Mouse (Mus musculus) thymus, postnatal 36 days (tissue): Measurements from ENCODE around the gene Mbl2.
"Not testable (repeated sequence)": the region's sequence is repeated elsewhere in the genome, so short reads cannot be mapped to it uniquely, and the experiment has no call there.

Experiments
- DNase-seq, 2 experiments: peaks; one replicate each; pipeline ENCODE4 v3.0.0; 2022; ENCODE audit warnings: mixed read lengths in 2 of 2

Gene Mbl2

GRCm38 (mm10) chr19:30232691-30233090 is at the start of gene Mbl2:
TSS of gene Mbl2 (plus strand) at chr19:30232942.
- DNase-seq, result no peak

GRCm38 (mm10) chr19:30185536-30185935 is 47.2 kb upstream of the Mbl2 start:
- DNase-seq, result no peak

GRCm38 (mm10) chr19:30187232-30187631 is 45.5 kb upstream of the Mbl2 start:
- DNase-seq, result no peak

GRCm38 (mm10) chr19:30194999-30195398 is 37.7 kb upstream of the Mbl2 start:
- DNase-seq, result no peak

- DNase-seq, result no peak
These were observed 30.6 kb upstream of the Mbl2 start for GRCm38 (mm10) chr19:30202177-30202576.

GRCm38 (mm10) chr19:30205159-30205816 is 27.5 kb upstream of the Mbl2 start:
- peak in 1 of 2 experiments; percentile 3 for DNase-seq

GRCm38 (mm10) chr19:30205874-30206273 is 26.9 kb upstream of the Mbl2 start:
- DNase-seq, result no peak

GRCm38 (mm10) chr19:30206981-30207380 is 25.8 kb upstream of the Mbl2 start:
- no peak for DNase-seq

- DNase-seq, result not testable (repeated sequence)
These were observed 23.7 kb upstream of the Mbl2 start for GRCm38 (mm10) chr19:30209006-30209405.

GRCm38 (mm10) chr19:30214026-30214425 is 18.7 kb upstream of the Mbl2 start:
- no peak for DNase-seq

- not testable (repeated sequence) for DNase-seq
These were observed 17.0 kb upstream of the Mbl2 start for GRCm38 (mm10) chr19:30215736-30216135.

- DNase-seq, result no peak
These were observed 16.6 kb upstream of the Mbl2 start for GRCm38 (mm10) chr19:30216186-30216585.

GRCm38 (mm10) chr19:30217335-30217734 is 15.4 kb upstream of the Mbl2 start:
- peak; percentile 14 to 20 for DNase-seq

- not testable (repeated sequence) for DNase-seq
These were observed 10.1 kb upstream of the Mbl2 start for GRCm38 (mm10) chr19:30222593-30222992.

- no peak for DNase-seq
These were observed 3.3 kb upstream of the Mbl2 start for GRCm38 (mm10) chr19:30229477-30229876.

- no peak for DNase-seq
These were observed 1.7 kb downstream of the Mbl2 start for GRCm38 (mm10) chr19:30234416-30234815.

GRCm38 (mm10) chr19:30247359-30247758 is 14.6 kb downstream of the Mbl2 start:
- no peak for DNase-seq

- DNase-seq, result peak; percentile 17 to 21
These were observed 16.1 kb downstream of the Mbl2 start for GRCm38 (mm10) chr19:30248822-30249221.

GRCm38 (mm10) chr19:30252253-30252652 is 19.5 kb downstream of the Mbl2 start:
- no peak for DNase-seq

- DNase-seq, result no peak
These were observed 23.6 kb downstream of the Mbl2 start for GRCm38 (mm10) chr19:30256339-30256738.

- no peak for DNase-seq
These were observed 48.4 kb downstream of the Mbl2 start for GRCm38 (mm10) chr19:30281125-30281524.

GRCm38 (mm10) chr19:30287899-30288490 is 55.3 kb downstream of the Mbl2 start:
- no peak for DNase-seq
